Mouse (Mus musculus) v-Abl transformed pro-B cells (cell line): ENCODE results near the gene Dyrk1a.

Experiments used
- in situ Hi-C, 2 experiments: fragments of 400-800 bp; cut with MboI; formaldehyde crosslinking; loops; one replicate each; pipeline ENCODE4 v1.15.1; 2025; ENCODE audit not compliant: unreplicated experiment in 2 of 2

The Dyrk1a gene

GRCm38 (mm10) chr16:94569229-94570176, at the start of gene Dyrk1a:
Dyrk1a (plus strand) TSS chr16:94570010.
- in situ Hi-C loops: loop anchor here (5.0 kb wide), 2 partner anchors 37 to 42 kb away; partner anchors contain the start of gene Vps26c (in 1 of the 2)

- in situ Hi-C loops: no loop called here
These were observed 46.0 kb upstream of the Dyrk1a start for GRCm38 (mm10) chr16:94523594-94524377.

GRCm38 (mm10) chr16:94524691-94525090, 45.1 kb upstream of the Dyrk1a start:
- in situ Hi-C loops: loop anchor here (5.0 to 25.0 kb wide), 3 partner anchors 43 to 913 kb away; no protein-coding TSS in a partner anchor

- in situ Hi-C loops: loop anchor here (5.0 to 25.0 kb wide), 3 partner anchors 41 to 911 kb away; no protein-coding TSS in a partner anchor
These were observed 43.9 kb upstream of the Dyrk1a start for GRCm38 (mm10) chr16:94525955-94526343.

- in situ Hi-C loops: loop anchor here (5.0 to 25.0 kb wide), 3 partner anchors 41 to 911 kb away; no protein-coding TSS in a partner anchor
These were observed 43.3 kb upstream of the Dyrk1a start, which contains the start of gene Vps26c for GRCm38 (mm10) chr16:94526344-94527151. Vps26c (minus strand) TSS chr16:94526830.

- in situ Hi-C loops: loop anchor here (5.0 to 25.0 kb wide), 3 partner anchors 40 to 910 kb away; no protein-coding TSS in a partner anchor
These were observed 42.7 kb upstream of the Dyrk1a start for GRCm38 (mm10) chr16:94527152-94527534.

GRCm38 (mm10) chr16:94527546-94527945, 42.3 kb upstream of the Dyrk1a start:
- in situ Hi-C loops: loop anchor here (5.0 to 25.0 kb wide), 3 partner anchors 40 to 910 kb away; no protein-coding TSS in a partner anchor

- in situ Hi-C loops: loop anchor here in 1 of 2 experiments (5.0 to 25.0 kb wide), 2 partner anchors 36 to 906 kb away; no protein-coding TSS in a partner anchor
These were observed 38.5 kb upstream of the Dyrk1a start for GRCm38 (mm10) chr16:94531268-94531667.

GRCm38 (mm10) chr16:94533679-94534078, 36.1 kb upstream of the Dyrk1a start:
- in situ Hi-C loops: loop anchor here in 1 of 2 experiments (5.0 to 25.0 kb wide), 2 partner anchors 34 to 904 kb away; no protein-coding TSS in a partner anchor

- in situ Hi-C loops: loop anchor here in 1 of 2 experiments (25.0 kb wide), 1 partner anchor 902 kb away; no protein-coding TSS in a partner anchor
These were observed 34.1 kb upstream of the Dyrk1a start for GRCm38 (mm10) chr16:94535716-94536115.

GRCm38 (mm10) chr16:94536417-94537158, 33.2 kb upstream of the Dyrk1a start:
- in situ Hi-C loops: loop anchor here in 1 of 2 experiments (25.0 kb wide), 1 partner anchor 901 kb away; no protein-coding TSS in a partner anchor

GRCm38 (mm10) chr16:94537159-94537527, 32.7 kb upstream of the Dyrk1a start:
- in situ Hi-C loops: loop anchor here in 1 of 2 experiments (25.0 kb wide), 1 partner anchor 900 kb away; no protein-coding TSS in a partner anchor

- in situ Hi-C loops: loop anchor here in 1 of 2 experiments (25.0 kb wide), 1 partner anchor 897 kb away; no protein-coding TSS in a partner anchor
These were observed 29.7 kb upstream of the Dyrk1a start for GRCm38 (mm10) chr16:94540140-94540539.

GRCm38 (mm10) chr16:94542898-94543297, 26.9 kb upstream of the Dyrk1a start:
- in situ Hi-C loops: loop anchor here in 1 of 2 experiments (25.0 kb wide), 1 partner anchor 894 kb away; no protein-coding TSS in a partner anchor

- in situ Hi-C loops: loop anchor here in 1 of 2 experiments (25.0 kb wide), 1 partner anchor 893 kb away; no protein-coding TSS in a partner anchor
These were observed 25.2 kb upstream of the Dyrk1a start for GRCm38 (mm10) chr16:94544540-94545105.

GRCm38 (mm10) chr16:94545781-94546562, 23.8 kb upstream of the Dyrk1a start:
- in situ Hi-C loops: loop anchor here in 1 of 2 experiments (25.0 kb wide), 1 partner anchor 891 kb away; no protein-coding TSS in a partner anchor

GRCm38 (mm10) chr16:94549813-94550212, 20.0 kb upstream of the Dyrk1a start:
- in situ Hi-C loops: loop anchor here in 1 of 2 experiments (25.0 kb wide), 1 partner anchor 887 kb away; no protein-coding TSS in a partner anchor
